Mouse (Mus musculus): ENCODE measurements around the gene Ubap1l.

Gene Ubap1l

DNA sequence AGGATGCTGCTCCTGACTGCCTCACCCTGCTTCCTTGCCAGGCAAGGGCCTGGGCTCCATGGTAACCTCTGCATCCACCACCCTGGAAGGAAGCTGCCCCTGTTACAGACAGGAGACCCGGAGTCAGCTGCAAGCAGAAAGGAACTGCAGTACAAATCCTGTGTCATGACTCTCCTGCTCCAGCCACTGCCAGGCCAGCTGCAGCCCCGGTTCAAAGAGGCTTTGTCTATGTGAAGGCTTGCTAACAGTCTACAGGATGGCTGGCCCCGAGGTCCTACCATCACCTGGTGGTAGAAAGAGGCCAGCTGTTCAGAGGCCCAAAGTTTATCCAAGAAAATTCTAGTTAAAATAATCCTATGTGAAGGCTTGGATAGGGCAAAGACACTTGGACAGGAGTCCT is 50.5 kb downstream of the Ubap1l start:
- DNase-seq (ENCODE audit: low spot score): no peak

DNA sequence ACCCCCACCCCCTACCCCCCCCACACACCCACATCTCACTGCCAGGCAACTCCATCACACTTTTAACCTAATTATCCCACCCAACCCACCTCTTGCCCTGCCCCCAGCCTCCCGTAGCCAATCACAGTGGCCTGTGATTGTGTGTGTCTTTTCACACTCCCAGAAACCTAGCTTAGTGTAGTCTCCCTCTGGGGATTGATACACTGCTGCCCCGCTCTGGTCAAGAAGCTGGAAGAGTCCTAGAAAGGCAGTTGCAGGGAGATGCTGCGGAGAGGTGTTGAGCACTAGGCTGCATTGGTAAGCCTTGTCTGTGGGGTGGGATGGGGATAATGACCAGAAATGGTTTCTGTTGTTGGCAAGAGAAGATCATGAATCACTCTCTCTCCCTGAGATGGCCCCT is 56.9 kb downstream of the Ubap1l start:
- DNase-seq (ENCODE audit: low spot score): no peak

- no peak for DNase-seq (ENCODE audit: low spot score)
Measured at GRCm38 (mm10) chr9:65419633-65420032, 58.8 kb downstream of the Ubap1l start.

- DNase-seq (ENCODE audit: low spot score): no peak
Measured at GRCm38 (mm10) chr9:65422760-65423501, 62.1 kb downstream of the Ubap1l start, which contains the start of gene Slc51b. Gene Slc51b (minus strand): TSS chr9:65422955.

GRCm38 (mm10) chr9:65424393-65424792 is 63.6 kb downstream of the Ubap1l start:
- DNase-seq (ENCODE audit: low spot score): no peak

DNA sequence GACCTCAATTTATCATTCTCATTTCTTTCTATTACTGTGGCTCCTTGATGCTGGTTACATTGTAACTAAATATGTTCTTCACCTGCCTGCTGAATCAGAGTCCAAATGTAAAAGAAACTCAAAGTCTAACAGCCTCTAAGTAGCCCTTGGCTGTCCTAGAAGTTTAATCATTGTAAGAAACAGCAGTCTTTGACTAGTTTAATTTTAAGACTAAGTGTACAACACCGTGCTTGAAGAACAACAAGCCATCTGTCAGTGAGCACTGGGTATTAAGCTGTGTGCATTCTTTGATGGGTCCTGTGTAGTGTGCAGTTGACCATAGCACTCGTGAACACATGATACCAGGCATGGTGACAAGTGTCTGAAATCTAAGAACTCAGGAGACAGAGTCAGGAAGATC is 66.7 kb downstream of the Ubap1l start:
- DNase-seq (ENCODE audit: low spot score): no peak

DNA sequence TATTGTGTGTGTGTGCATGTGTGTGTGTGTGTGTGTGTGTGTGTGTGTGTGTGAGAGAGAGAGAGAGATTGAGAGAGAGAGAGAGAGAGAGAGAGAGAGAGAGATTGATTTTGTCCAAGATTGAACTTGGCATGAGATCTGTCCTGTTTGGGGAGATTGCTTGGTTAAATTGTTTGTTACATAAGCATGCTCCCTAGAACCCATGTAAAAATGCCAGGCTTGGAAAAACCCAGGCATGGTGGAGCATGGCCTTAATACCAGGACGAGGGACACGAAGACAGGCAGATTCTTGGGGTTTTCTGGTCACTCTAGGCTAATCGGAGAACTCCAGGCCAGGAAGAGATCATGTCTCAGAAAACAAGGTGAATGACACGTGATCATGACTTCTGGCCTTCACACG is 67.2 kb downstream of the Ubap1l start:
- DNase-seq (ENCODE audit: low spot score): no peak
